Mouse (Mus musculus) CH12.LX (cell line): ENCODE data around the gene Cdyl2. TPM values are rescaled to one million over a fixed set of nuclear protein-coding genes. Genes with fewer than 3 reads are reported as not detected.

ENCODE experiments used
- DNase-seq: peaks from one replicate; pipeline ENCODE4 v3.0.0-alpha.2; 2013; ENCODE audit errors: extremely low read depth
- H3K27ac ChIP-seq: 2 replicates; pipeline ENCODE4 v1.5.1; 2012; ENCODE audit warnings: low read depth, mild to moderate bottlenecking, control low read depth, moderate library complexity; ENCODE audit not compliant: insufficient read depth
- H3K27me3 ChIP-seq: replicated peaks from 2 replicates; pipeline ENCODE3; 2012; ENCODE audit warnings: inconsistent platforms
- H3K36me3 ChIP-seq, 2 experiments: replicated peaks in 1 of 2; 2 replicates each; pipeline versions ENCODE3 to v1.6.1; 2012; ENCODE audit warnings: inconsistent platforms in 1 of 2, low read length in 1 of 2, mild to moderate bottlenecking in 1 of 2, mixed read lengths in 1 of 2, moderate library complexity in 1 of 2; ENCODE audit not compliant: control insufficient read depth in 1 of 2, insufficient read depth in 1 of 2
- H3K4me1 ChIP-seq, 2 experiments: 2 replicates each; pipeline ENCODE4 v1.6.1; 2012; ENCODE audit warnings: inconsistent platforms in 1 of 2, moderate library complexity in 1 of 2; ENCODE audit not compliant: insufficient read depth in 2 of 2, control insufficient read depth in 1 of 2
- H3K4me2 ChIP-seq: 2 replicates; pipeline ENCODE4 v1.6.1; 2012; ENCODE audit warnings: low read depth, mild to moderate bottlenecking, control low read depth; ENCODE audit not compliant: poor library complexity, insufficient read depth, severe bottlenecking
- H3K4me3 ChIP-seq, 3 experiments: fragments of 150-350 bp in 1 of 3; sonication (generic) in 1 of 3; replicated peaks in 1 of 3; 2 replicates each; pipeline versions ENCODE3 to v1.5.1; 2011 to 2012; ENCODE audit warnings: low read depth in 2 of 3, low read length in 2 of 3, mild to moderate bottlenecking in 2 of 3, moderate library complexity in 2 of 3, control low read depth in 1 of 3, improper control_type of control experiment in 1 of 3, inconsistent platforms in 1 of 3, mixed read lengths in 1 of 3; ENCODE audit not compliant: poor library complexity in 1 of 3
- H3K79me2 ChIP-seq: replicated peaks from 2 replicates; pipeline ENCODE4 v1.6.1; 2012; ENCODE audit warnings: mild to moderate bottlenecking, moderate library complexity; ENCODE audit not compliant: control insufficient read depth, poor library complexity, insufficient read depth, severe bottlenecking; ENCODE audit errors: extremely low read depth
- H3K9ac ChIP-seq: 2 replicates; pipeline ENCODE4 v1.6.1; 2012; ENCODE audit warnings: low read depth, mild to moderate bottlenecking, control low read depth, moderate library complexity; ENCODE audit not compliant: insufficient read depth
- H3K9me3 ChIP-seq: replicated peaks from 2 replicates; pipeline ENCODE3; 2012; ENCODE audit warnings: low read length, inconsistent platforms, mixed read lengths
- CHD1 ChIP-seq: IDR thresholded peaks from 2 replicates; pipeline ENCODE4 v1.6.1; 2012; ENCODE audit warnings: low read depth, low read length, improper control_type of control experiment, inconsistent platforms
- CHD2 ChIP-seq: IDR thresholded peaks from 2 replicates; pipeline ENCODE4 v1.6.1; 2011; ENCODE audit warnings: low read length, improper control_type of control experiment
- E2F4 ChIP-seq: IDR thresholded peaks from 2 replicates; pipeline ENCODE4 v1.6.1; 2011; ENCODE audit warnings: low read depth, low read length, improper control_type of control experiment; ENCODE audit not compliant: insufficient replicate concordance
- ELF1 ChIP-seq: IDR thresholded peaks from 2 replicates; pipeline ENCODE4 v1.6.1; 2014; ENCODE audit warnings: low read depth, mild to moderate bottlenecking, inconsistent platforms, low read length, improper control_type of control experiment
- EP300 ChIP-seq: IDR thresholded peaks from 2 replicates; pipeline ENCODE4 v1.6.1; 2011; ENCODE audit warnings: low read length, improper control_type of control experiment
- ETS1 ChIP-seq: conservative IDR thresholded peaks from 2 replicates; pipeline ENCODE4 v1.6.1; 2012; ENCODE audit warnings: low read depth, mild to moderate bottlenecking, inconsistent platforms, low read length, improper control_type of control experiment, moderate library complexity
- GABPA ChIP-seq: IDR thresholded peaks from 2 replicates; pipeline ENCODE4 v1.6.1; 2012; ENCODE audit warnings: low read depth, low read length, improper control_type of control experiment, inconsistent platforms; ENCODE audit not compliant: insufficient replicate concordance
- HCFC1 ChIP-seq: IDR thresholded peaks from 2 replicates; pipeline ENCODE4 v1.6.1; 2012; ENCODE audit warnings: low read depth, mild to moderate bottlenecking, inconsistent platforms, low read length, improper control_type of control experiment
- JUND ChIP-seq: conservative IDR thresholded peaks from 2 replicates; pipeline ENCODE4 v1.6.1; 2011; ENCODE audit warnings: low read depth, low read length, improper control_type of control experiment
- MAFK ChIP-seq: IDR thresholded peaks from 2 replicates; pipeline ENCODE4 v1.6.1; 2011; ENCODE audit warnings: low read length, improper control_type of control experiment; ENCODE audit not compliant: insufficient replicate concordance
- MAX ChIP-seq: IDR thresholded peaks from 2 replicates; pipeline ENCODE4 v1.6.1; 2011; ENCODE audit warnings: low read length, improper control_type of control experiment
- MAZ ChIP-seq: IDR thresholded peaks from 2 replicates; pipeline ENCODE4 v1.6.1; 2012; ENCODE audit warnings: low read depth, mild to moderate bottlenecking, inconsistent platforms, low read length, improper control_type of control experiment, moderate library complexity
- MEF2A ChIP-seq: IDR thresholded peaks from 2 replicates; pipeline ENCODE4 v1.6.1; 2014; ENCODE audit warnings: low read depth, mild to moderate bottlenecking, inconsistent platforms, low read length, improper control_type of control experiment, borderline replicate concordance
- MXI1 ChIP-seq: IDR thresholded peaks from 2 replicates; pipeline ENCODE4 v1.6.1; 2011; ENCODE audit warnings: mild to moderate bottlenecking, low read depth, low read length, improper control_type of control experiment
- MYC ChIP-seq: IDR thresholded peaks from 2 replicates; pipeline ENCODE4 v1.6.1; 2011; ENCODE audit warnings: low read depth, mild to moderate bottlenecking, improper control_type of control experiment, low read length
- POLR2A ChIP-seq: IDR thresholded peaks from 2 replicates; pipeline ENCODE4 v1.6.1; 2011; ENCODE audit warnings: low read depth, mild to moderate bottlenecking, improper control_type of control experiment, low read length
- POLR2AphosphoS2 ChIP-seq: IDR thresholded peaks from 2 replicates; pipeline ENCODE4 v1.6.1; 2011; ENCODE audit warnings: low read depth, low read length, improper control_type of control experiment
- RAD21 ChIP-seq: IDR thresholded peaks from 2 replicates; pipeline ENCODE4 v1.6.1; 2011; ENCODE audit warnings: low read depth, mild to moderate bottlenecking, low read length, improper control_type of control experiment, moderate library complexity
- SIN3A ChIP-seq: IDR thresholded peaks from 2 replicates; pipeline ENCODE4 v1.6.1; 2012; ENCODE audit warnings: low read length, improper control_type of control experiment, inconsistent platforms
- SMC3 ChIP-seq: IDR thresholded peaks from 2 replicates; pipeline ENCODE4 v1.6.1; 2011; ENCODE audit warnings: low read depth, low read length, improper control_type of control experiment
- UBTF ChIP-seq: IDR thresholded peaks from 2 replicates; pipeline ENCODE4 v1.6.1; 2012; ENCODE audit warnings: low read depth, mild to moderate bottlenecking, inconsistent platforms, low read length, improper control_type of control experiment, moderate library complexity
- USF1 ChIP-seq: IDR thresholded peaks from 2 replicates; pipeline ENCODE4 v1.6.1; 2014; ENCODE audit warnings: low read depth, mild to moderate bottlenecking, inconsistent platforms, low read length, improper control_type of control experiment
- ZC3H11A ChIP-seq: IDR thresholded peaks from 2 replicates; pipeline ENCODE4 v1.6.1; 2012; ENCODE audit warnings: low read depth, mild to moderate bottlenecking, inconsistent platforms, low read length, improper control_type of control experiment
- ZNF384 ChIP-seq: IDR thresholded peaks from 2 replicates; pipeline ENCODE4 v1.6.1; 2012; ENCODE audit warnings: low read depth, low read length, improper control_type of control experiment, inconsistent platforms
- dilution Hi-C: fragments of 300-500 bp; cut with MboI; formaldehyde crosslinking; loops from 2 replicates; pipeline ENCODE4 v1.14.3; 2020; ENCODE audit warnings: low sequenced_read_pairs; ENCODE audit not compliant: extremely low pct_unique_long_range_greater_than_20kb, extremely low pct_ligation_motif_present
- in situ Hi-C: fragments of 300-500 bp; cut with MboI; formaldehyde crosslinking; loops from 3 replicates; pipeline ENCODE4 v1.14.3; 2019; ENCODE audit warnings: low sequenced_read_pairs, low pct_ligation_motif_present, low pct_unique_long_range_greater_than_20kb, mixed read lengths
- polyA plus RNA-seq: library from polyadenylated mRNA; unstranded; fragments of >175 nt; gene quantifications from 2 replicates; pipeline ENCODE4 v1.2.1, GENCODE M21; 2012; ENCODE audit warnings: low read depth; ENCODE audit not compliant: insufficient read length
- total RNA-seq, 2 experiments: library from RNA; depleted of rRNA; stranded (reverse); fragments of 300-350 nt in 1 of 2; fragments of >200 nt in 1 of 2; gene quantifications; 2 replicates each; pipeline ENCODE4 v1.2.3; 2012 to 2014

Cdyl2 gene
- total and polyA plus RNA-seq, 3 experiments = 4.4 to 9.4 (median 6.9) TPM

- TF ChIP-seq SIN3A (0 out of 2 replicates have a peak, but pooled peaks have one; percentile 21), GABPA (no peak), UBTF (peak; percentile 40; the same call in 1 of the 2 replicates), JUND (no peak), MAFK (no peak), CHD1 (no peak), RAD21 (no peak), EP300 (no peak), MAX (no peak)
These were observed 661 bp downstream of the Cdyl2 start (continued) for GRCm38 (mm10) chr8:116731976-116732683.

GRCm38 (mm10) chr8:116721451-116721850 is 11.3 kb downstream of the Cdyl2 start:
- Histone ChIP-seq H3K4me3 (no peak overlapping the region), H3K79me2 (no peaks in the 10 kb centered on the region), H3K27ac (no peak overlapping the region), H3K9me3 (peaks cover 9% of the 10 kb centered on the region), H3K9ac (no peak overlapping the region), H3K36me3 (peaks cover 0 to 5% of the 10 kb centered on the region in 2 experiments), H3K4me2 (no peak overlapping the region), H3K27me3 (no peaks in the 10 kb centered on the region), H3K4me1 (peaks cover 0 to 8% of the 10 kb centered on the region in 2 experiments; a peak in 1 of 4 replicates)
- dilution Hi-C loops (no loop called here), in situ Hi-C loops (no loop called here)
- TF ChIP-seq ZC3H11A (no peak), ELF1 (no peak), CHD2 (no peak), E2F4 (no peak), POLR2AphosphoS2 (no peak), POLR2A (no peak), MEF2A (no peak), USF1 (no peak), SMC3 (no peak), ZNF384 (no peak), MYC (no peak), MAZ (no peak), MXI1 (no peak), HCFC1 (no peak), ETS1 (no peak)
- no peak for DNase-seq
